Mouse (Mus musculus) layer of hippocampus, adult 18-20 months (tissue): Measurements from ENCODE around the gene Olfr575. TPM values are rescaled to one million over a fixed set of nuclear protein-coding genes. Genes with fewer than 3 reads are reported as not detected.

ENCODE experiments used
- DNase-seq, 2 experiments: peaks; one replicate each; pipeline ENCODE4 v3.0.0; 2022; ENCODE audit warnings: low spot score in 2 of 2
- long read RNA-seq: library from polyadenylated mRNA; stranded (forward); transcript quantifications from one replicate; pipeline ENCODE4 v2.0.0, GENCODE M21; 2021
- total RNA-seq, 2 experiments: library from RNA; stranded (reverse); gene quantifications; 2 replicates each; pipeline ENCODE4 v1.2.3; 2021

Olfr575 gene
- not detected for total RNA-seq
- long read RNA-seq = 0 reads

DNA sequence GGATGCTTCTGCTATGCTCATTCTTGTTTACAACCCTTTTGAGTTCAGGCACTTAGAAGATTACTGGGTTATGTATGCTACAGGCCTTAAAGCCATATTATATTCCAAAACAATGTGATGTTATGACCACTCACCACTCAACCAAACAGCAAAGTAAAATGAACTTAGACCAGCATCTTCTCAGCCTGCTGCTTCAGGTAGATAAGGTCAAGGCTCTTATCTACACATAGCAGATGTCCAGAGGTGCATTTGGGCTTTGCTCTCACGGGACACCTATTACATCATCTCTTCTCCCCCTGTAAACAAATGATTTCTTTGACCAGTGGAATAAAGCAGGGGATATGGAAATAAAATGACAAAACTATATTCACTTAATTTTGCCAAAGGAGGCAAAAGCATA, at the start of gene Olfr575:
TSS of gene Olfr575 (minus strand) at position 183 of the 400 bp plus-strand sequence.
- no peak for DNase-seq

DNA sequence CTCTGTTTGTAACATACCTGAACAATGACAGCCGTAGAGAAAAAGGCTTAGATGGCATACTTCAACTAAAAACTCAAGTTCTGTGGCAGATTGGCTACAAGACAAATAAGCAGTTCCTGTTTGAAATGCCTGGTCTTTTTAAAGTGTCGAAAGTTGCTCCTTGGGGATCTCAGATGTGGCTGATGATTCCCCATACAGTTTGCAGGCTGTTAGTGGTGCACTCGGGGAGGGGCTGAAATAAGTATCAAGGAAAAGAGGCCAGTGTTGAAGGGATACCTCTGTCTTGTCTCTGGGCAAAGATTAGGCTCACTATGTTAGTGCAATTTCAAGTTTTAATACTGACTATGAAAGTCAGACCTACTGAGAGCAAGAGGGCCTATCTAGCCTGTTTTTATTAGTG, 30.6 kb upstream of the Olfr575 start, which contains the start of gene Olfr578:
TSS of gene Olfr578 (minus strand) at position 101 of the 400 bp plus-strand sequence.
- DNase-seq = no peak

DNA sequence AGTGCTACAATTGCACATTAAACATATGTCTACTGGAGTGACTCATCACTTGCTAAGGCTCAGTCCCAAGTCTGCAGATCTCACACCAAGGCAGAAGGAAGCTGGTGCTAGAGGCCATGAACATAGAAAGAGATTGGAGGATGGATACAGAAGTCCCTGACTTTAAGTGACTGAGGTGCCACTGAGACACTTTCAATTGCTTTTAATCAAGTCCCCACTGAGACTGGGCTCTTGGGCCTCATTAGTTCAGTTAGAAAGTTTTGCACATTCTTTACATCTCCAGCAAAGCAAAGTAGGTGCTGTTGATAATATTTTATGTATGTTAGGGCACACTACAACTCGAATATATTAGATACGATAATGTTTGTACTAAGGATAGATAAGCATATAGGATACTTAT, 17.3 kb upstream of the Olfr575 start, which contains the start of gene Olfr577:
TSS of gene Olfr577 (minus strand) at position 101 of the 400 bp plus-strand sequence.
- no peak for DNase-seq

DNA sequence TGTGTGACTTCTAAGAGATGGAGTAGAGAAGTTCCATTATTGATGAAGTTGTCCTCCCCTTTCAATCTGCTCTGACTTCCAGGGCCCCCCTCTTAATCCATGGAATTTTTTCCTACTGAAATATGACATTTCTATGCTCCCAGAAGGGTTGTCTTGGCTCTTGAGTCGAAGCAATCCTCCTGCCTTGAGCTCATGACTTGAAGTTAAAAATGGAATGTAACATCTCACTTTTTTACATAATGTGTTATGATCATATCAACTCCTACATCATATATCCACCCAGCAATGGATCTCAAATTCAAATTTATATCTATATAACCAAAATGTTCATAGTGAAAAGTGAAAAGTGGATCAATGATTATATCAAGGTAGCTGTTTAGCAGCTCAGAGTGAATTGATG, 15.8 kb upstream of the Olfr575 start:
- DNase-seq = no peak

DNA sequence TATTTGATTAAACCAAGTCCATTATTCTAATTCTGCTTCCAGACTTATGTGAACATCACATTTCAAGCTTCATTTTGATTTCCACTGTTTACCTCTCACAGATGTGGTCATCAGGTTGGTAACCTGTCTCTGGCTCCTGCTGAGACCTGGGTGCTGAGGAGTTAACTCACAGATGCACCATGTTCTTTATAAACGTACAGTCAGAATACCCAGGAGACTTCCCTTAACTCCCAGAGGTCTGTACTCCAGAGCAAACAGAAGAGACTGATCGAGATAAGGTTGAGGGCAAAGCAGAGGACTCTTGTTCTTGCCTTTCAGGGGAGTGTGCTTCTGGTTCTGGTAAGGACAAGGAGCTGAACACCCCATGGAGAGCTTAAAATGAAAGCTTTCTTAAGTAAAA, 3.8 kb upstream of the Olfr575 start, which contains the start of gene Olfr576:
TSS of gene Olfr576 (plus strand) at position 301 of the 400 bp plus-strand sequence.
- DNase-seq = no peak

DNA sequence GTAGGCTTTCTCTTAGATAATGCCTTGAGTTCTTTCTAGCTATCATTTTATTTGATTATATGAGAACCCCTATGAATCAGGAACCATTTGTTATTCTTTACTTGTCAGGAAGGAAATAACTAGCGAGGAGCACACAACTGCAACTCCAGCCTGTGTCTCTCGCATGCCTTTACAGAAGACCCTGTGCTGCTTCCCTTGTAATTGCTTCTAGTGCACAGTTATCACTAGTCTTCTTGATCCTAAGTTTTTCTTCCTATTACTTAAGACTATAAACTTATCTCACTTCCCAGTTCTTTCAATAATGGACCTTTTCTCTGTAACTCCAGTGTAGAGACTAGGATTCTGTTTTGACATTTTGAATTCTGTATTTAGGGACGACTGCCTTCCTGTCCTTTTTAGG, 438 bp downstream of the Olfr575 start:
- DNase-seq = no peak

DNA sequence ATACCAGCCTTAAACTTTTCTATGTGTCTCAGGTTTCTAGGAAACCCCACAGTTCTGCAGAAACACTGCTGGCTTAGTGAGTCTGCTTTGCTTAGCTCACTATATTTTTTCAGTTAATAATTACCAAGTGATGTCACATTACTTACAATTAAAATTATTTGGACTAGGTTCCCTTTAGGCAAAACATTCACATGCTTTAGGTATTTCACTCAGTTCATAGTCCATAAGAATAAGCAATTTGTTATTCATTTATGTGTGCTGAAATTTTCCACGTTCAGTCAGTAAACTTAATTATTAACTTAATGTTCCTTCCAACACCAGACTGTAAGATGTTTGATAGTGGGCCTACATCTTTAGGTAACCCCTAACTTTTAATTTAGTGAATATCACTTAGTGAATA, 7.8 kb downstream of the Olfr575 start:
- no peak for DNase-seq

DNA sequence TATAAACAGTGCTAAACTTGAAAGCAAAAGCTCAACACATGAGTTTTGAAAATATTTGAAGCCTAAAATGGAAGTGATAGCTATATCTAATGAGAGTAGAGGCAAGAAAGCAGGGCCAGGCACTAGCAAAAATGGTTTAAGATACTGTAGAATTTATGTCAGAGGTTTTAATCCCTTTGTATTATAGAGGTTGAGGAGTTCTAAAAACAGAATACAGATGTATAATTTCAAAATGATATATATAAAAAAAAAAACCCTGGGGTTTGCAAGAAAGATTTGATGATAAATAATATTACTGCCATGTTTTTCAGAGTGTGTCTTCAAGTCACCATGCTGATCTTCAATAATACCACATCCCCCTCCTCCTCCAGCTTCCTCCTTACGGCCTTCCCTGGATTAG, 10.4 kb downstream of the Olfr575 start, which contains the start of gene Olfr574:
TSS of gene Olfr574 (plus strand) at position 301 of the 400 bp plus-strand sequence.
- no peak for DNase-seq

DNA sequence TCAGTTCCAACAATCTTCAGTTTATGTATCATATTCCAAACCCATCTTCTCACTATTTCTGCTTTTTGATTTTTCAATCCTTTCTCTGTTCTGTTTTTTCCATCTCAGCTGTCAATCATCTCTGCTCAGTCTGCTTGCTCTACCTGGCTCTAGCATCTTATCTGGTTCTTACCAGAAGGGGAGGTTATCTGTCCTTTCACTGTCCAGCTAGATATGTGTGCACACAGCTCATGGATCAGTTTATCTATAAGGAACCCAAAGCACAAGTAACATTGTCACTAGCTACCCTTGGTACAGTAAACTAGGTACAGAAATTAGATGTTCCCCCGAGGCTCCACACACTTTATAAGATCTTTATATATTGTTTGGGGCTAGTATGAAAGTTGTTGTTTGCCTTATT, 15.2 kb downstream of the Olfr575 start:
- no peak for DNase-seq

DNA sequence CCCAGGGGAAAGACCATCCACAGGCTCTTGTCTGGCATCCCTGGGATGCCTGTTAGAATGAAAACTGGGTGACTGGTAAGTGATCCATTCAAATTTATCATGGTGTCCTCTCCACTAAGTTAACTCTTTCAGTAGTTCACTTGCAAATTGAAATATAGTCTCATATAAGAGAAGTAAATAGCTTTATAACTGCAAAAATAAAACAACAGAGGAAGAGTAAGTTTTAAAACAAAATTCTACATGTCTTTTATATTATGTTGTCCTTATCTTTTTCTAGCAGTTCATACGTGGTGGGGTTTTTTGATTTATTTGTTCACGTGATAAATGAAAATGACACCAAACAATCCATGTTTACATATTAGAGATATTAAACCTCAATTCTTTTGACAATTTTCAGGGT, 16.1 kb downstream of the Olfr575 start, which contains the start of gene Olfr573-ps1:
TSS of gene Olfr573-ps1 (minus strand) at position 101 of the 400 bp plus-strand sequence.
- DNase-seq = no peak

DNA sequence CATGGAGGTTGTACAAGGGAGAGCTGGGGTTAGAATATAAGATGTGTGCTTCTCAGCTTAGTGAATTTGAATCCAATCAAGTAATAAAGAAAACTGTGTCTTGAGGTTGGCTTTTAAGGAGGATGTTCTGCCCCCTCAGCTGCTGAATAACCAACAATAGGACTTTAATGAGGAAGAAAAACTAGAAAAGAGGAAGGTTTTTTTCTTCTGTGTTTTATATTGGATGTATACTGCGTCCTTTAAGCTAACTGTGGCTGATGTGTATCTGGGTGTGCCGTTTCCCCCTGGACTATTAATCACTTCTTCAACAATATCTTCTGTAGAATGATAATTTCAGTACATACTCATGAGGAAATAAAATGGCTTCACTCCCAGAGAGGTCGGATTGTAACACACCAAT, 31.5 kb downstream of the Olfr575 start:
- DNase-seq = no peak

DNA sequence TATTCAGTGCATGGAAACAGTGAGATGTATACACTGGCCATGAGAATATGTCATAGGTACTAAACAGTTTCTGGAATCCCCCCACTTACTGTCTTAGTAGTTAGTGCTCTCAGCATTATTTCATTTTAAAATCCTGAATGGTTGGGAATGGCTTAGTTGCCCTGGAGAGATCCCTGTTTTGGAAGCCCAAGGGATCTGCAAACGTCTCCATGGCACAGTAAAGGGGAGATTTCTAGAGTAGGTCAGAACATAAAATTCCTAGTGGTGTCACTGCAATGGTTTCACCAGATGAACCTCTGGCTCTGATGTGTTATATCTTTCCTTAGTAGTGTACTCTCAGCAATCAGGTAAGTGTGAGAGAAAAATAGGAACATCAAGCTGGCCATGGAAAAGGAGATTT, 34.5 kb downstream of the Olfr575 start, which contains the start of gene Olfr572:
TSS of gene Olfr572 (plus strand) at position 301 of the 400 bp plus-strand sequence.
- DNase-seq = no peak

DNA sequence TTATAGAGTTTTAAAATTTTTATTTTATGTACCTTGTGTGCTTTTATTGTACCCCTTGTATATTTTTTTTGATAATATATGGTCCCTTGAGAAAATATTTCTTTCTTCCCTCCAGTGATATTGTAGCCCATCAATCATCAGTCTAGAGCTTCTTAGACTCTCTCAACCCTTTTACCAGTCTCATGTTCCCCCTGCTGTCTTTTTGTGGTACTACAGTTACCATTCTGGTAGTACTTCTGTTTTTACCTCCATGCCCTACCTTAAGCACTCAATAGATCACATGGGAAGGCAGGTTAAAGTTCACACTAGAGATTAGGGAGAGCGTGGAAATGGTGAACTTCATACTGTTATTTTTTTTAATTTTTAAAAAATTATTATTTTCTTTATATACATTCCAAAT, 38.9 kb downstream of the Olfr575 start:
- DNase-seq = peak in 1 of 2 experiments; percentile 29

DNA sequence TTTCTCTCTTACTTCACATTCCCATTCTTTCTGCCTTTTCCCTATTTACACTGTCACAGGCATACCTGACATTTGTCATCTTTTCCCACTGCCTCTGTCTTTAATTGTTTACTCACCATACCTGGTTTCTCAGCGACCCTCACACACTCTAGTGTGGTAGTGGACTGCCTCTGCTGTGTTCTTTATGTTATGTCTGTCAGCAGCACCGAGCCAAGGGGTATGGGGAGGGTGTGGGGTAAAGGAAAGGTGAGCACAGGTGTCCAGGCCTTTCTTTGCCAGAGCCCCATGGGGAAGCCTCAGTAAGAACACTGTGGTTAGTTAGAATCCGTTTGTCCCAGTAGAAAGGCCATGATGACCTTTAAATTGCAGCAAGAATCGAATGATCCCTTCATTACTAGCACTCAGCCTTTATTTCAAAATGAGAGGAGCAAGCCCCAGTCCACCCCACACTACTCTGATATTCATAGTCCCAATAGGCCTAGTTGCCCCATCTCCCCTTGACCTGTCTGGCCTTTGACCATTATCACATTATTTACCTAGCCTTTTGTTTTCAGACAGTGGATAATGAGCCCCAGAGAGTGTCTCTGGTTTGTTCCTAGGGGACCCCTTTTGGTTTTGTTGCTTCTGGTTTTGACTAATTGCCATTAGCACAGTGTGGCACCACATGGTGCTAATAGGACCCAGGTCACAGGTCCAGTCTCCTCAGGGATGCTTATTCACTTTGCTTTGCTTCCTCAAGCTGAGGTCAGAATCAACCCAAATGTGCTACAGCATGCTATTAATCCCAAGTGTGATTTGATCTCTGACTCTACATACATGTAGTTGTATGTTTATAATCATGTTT, 41.3 kb downstream of the Olfr575 start, which contains the start of gene Olfr571:
TSS of gene Olfr571 (minus strand) at position 505 of the 844 bp plus-strand sequence.
- DNase-seq = no peak

DNA sequence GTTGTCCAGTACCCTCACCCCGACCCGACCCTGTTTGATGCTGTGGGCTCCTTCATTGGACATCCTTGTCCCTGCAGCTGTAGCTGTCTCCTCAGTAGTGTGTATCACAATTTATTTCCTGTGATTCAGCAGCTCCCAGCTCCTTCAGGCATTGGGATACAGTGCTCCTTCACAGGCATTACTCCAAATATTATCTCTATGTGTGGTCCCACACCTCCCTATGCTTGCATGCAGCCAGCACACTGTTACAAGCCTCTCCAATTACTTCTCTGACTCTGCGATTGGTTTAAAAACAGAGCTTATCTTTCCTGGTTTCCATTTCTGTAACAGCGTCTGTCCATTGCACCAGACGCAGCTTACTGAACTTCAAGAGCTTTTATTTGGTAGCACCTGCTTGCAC, 42.2 kb downstream of the Olfr575 start:
- DNase-seq = no peak

DNA sequence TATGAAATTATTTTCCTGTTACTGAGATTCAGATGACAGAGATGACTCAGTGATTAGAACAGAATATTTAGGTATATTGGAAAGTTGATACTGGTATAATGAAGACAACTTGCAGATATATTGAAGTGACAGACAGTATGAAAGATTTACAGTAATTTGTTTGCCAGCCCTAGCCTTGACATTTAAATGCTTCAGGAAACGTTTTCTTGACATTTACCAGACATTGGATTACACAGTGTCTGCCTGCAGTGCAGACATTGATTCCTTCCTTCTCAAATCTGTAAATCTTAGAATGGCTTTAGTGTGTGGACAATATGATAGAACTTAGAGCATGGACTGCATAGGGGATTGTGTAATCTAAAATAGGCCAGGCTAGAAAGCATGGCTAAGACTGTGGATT, 43.3 kb downstream of the Olfr575 start:
- DNase-seq = no peak

Other genes with a start within 250 kb of the Olfr575 start
- gene Olfr33, start 239.7 kb downstream of the Olfr575 start, total RNA-seq = not detected
- gene Olfr559, start 231.3 kb downstream of the Olfr575 start, total RNA-seq = not detected
- gene Olfr560, start 199.4 kb downstream of the Olfr575 start, total RNA-seq = not detected
- under 1 TPM; 0.10 to 0.12 TPM for gene Olfr78, start 199.3 kb downstream of the Olfr575 start, total RNA-seq
- under 1 TPM in 1 of 2 experiments, not detected in 1; 0.13 TPM for gene Olfr561, start 187.6 kb downstream of the Olfr575 start, total RNA-seq
- gene Olfr564, start 155.3 kb downstream of the Olfr575 start, total RNA-seq = not detected
- gene Olfr566, start 100.0 kb downstream of the Olfr575 start, total RNA-seq = not detected
- not detected for gene Olfr568, start 81.7 kb downstream of the Olfr575 start, total RNA-seq
- not detected for gene Olfr569, start 67.9 kb downstream of the Olfr575 start, total RNA-seq
- not detected for gene Olfr570, start 64.2 kb downstream of the Olfr575 start, total RNA-seq
- gene Olfr571, start 41.2 kb downstream of the Olfr575 start, total RNA-seq = not detected
- gene Olfr572, start 34.4 kb downstream of the Olfr575 start, total RNA-seq = not detected
- not detected for gene Olfr573-ps1, start 16.2 kb downstream of the Olfr575 start, total RNA-seq
- not detected for gene Olfr574, start 10.3 kb downstream of the Olfr575 start, total RNA-seq
- gene Olfr576, start 3.9 kb upstream of the Olfr575 start, total RNA-seq = not detected
- not detected for gene Olfr577, start 17.2 kb upstream of the Olfr575 start, total RNA-seq
- not detected for gene Olfr578, start 30.5 kb upstream of the Olfr575 start, total RNA-seq
- gene Olfr582, start 79.2 kb upstream of the Olfr575 start, total RNA-seq = not detected
- not detected for gene Olfr583, start 92.5 kb upstream of the Olfr575 start, total RNA-seq
- not detected for gene Olfr584, start 123.1 kb upstream of the Olfr575 start, total RNA-seq
- gene Olfr585, start 138.9 kb upstream of the Olfr575 start, total RNA-seq = not detected
- not detected for gene Olfr586, start 166.9 kb upstream of the Olfr575 start, total RNA-seq
- gene Olfr588-ps1, start 182.1 kb upstream of the Olfr575 start, total RNA-seq = not detected
- not detected for gene Olfr589, start 197.6 kb upstream of the Olfr575 start, total RNA-seq
- gene Olfr591, start 219.6 kb upstream of the Olfr575 start, total RNA-seq = not detected
- not detected for gene Olfr592, start 226.0 kb upstream of the Olfr575 start, total RNA-seq